Mouse (Mus musculus) brain, embryonic 14.5 days (tissue): Measurements from ENCODE around the gene Rbm47. TPM values are rescaled to one million over a fixed set of nuclear protein-coding genes. Genes with fewer than 3 reads are reported as not detected.

ENCODE experiments used
- DNase-seq: peaks from one replicate; pipeline ENCODE4 v3.0.0-alpha.2; 2011; ENCODE audit warnings: low read depth
- CTCF ChIP-seq: fragments of 200-500 bp; IDR thresholded peaks from 2 replicates; pipeline ENCODE4 v1.5.1; 2012; ENCODE audit warnings: inconsistent platforms, mild to moderate bottlenecking, moderate library complexity, borderline replicate concordance; ENCODE audit not compliant: insufficient read depth, insufficient read length; ENCODE audit errors: extremely low read depth
- POLR2A ChIP-seq: fragments of 200-500 bp; IDR thresholded peaks from 2 replicates; pipeline ENCODE4 v1.6.1; 2012; ENCODE audit warnings: mild to moderate bottlenecking, inconsistent platforms, borderline replicate concordance; ENCODE audit not compliant: poor library complexity, insufficient read depth, insufficient read length, severe bottlenecking; ENCODE audit errors: extremely low read depth
- polyA plus RNA-seq: library from polyadenylated mRNA; depleted of rRNA; stranded (reverse); fragments of >200 nt; gene quantifications from 2 replicates; pipeline ENCODE4 v1.2.3, GENCODE M21; 2012

The Rbm47 gene
- polyA plus RNA-seq, 1 experiment = 3.7 TPM

- TF ChIP-seq CTCF (no peak), POLR2A (no peak)
- DNase-seq = no peak
Observed at GRCm38 (mm10) chr5:66069133-66069469, 103.8 kb downstream of the Rbm47 start.

- DNase-seq = no peak
- no peak for TF ChIP-seq CTCF
- no peak for TF ChIP-seq POLR2A
Observed at GRCm38 (mm10) chr5:66068068-66068920, 104.6 kb downstream of the Rbm47 start.

GRCm38 (mm10) chr5:66067219-66067618 is 105.7 kb downstream of the Rbm47 start:
- no peak for TF ChIP-seq CTCF
- no peak for TF ChIP-seq POLR2A
- DNase-seq = peak; percentile 25

GRCm38 (mm10) chr5:66062930-66063220 is 110.0 kb downstream of the Rbm47 start:
- DNase-seq = no peak
- TF ChIP-seq POLR2A = no peak
- TF ChIP-seq CTCF = no peak

- DNase-seq = peak; percentile 75
- TF ChIP-seq CTCF (no peak), POLR2A (no peak)
Observed at GRCm38 (mm10) chr5:66062046-66062929, 110.6 kb downstream of the Rbm47 start.

- DNase-seq = no peak
- TF ChIP-seq POLR2A (no peak), CTCF (no peak)
Observed at GRCm38 (mm10) chr5:66061667-66062045, 111.3 kb downstream of the Rbm47 start.

GRCm38 (mm10) chr5:66058844-66059243 is 114.1 kb downstream of the Rbm47 start:
- no peak for DNase-seq
- no peak for TF ChIP-seq POLR2A
- TF ChIP-seq CTCF = no peak

- DNase-seq = no peak
- no peak for TF ChIP-seq POLR2A
- TF ChIP-seq CTCF = peak; percentile 17; the same call in 1 of the 2 replicates
Observed at GRCm38 (mm10) chr5:66056680-66057079, 116.2 kb downstream of the Rbm47 start.

- TF ChIP-seq CTCF (no peak), POLR2A (no peak)
- no peak for DNase-seq
Observed at GRCm38 (mm10) chr5:66054394-66054793, 118.5 kb downstream of the Rbm47 start.

GRCm38 (mm10) chr5:66052777-66053548 is 120.0 kb downstream of the Rbm47 start:
- TF ChIP-seq CTCF (no peak), POLR2A (no peak)

GRCm38 (mm10) chr5:66050841-66051240 is 122.1 kb downstream of the Rbm47 start:
- peak; percentile 47 for DNase-seq
- TF ChIP-seq CTCF (no peak), POLR2A (no peak)

More at GRCm38 (mm10) chr5:66052777-66053548, 120.0 kb downstream of the Rbm47 start:
- no peak for DNase-seq
